Mouse (Mus musculus): ENCODE measurements at regions not wholly inside any gene's neighbourhood (a gene's known extent, or its start where the extent isn't known, plus 50 kb on each side); places are given as distances from the start of the nearest gene placed in this dataset.
"Not testable (repeated sequence)": the region's sequence is repeated elsewhere in the genome, so short reads cannot be mapped to it uniquely, and the experiment has no call there.

DNA sequence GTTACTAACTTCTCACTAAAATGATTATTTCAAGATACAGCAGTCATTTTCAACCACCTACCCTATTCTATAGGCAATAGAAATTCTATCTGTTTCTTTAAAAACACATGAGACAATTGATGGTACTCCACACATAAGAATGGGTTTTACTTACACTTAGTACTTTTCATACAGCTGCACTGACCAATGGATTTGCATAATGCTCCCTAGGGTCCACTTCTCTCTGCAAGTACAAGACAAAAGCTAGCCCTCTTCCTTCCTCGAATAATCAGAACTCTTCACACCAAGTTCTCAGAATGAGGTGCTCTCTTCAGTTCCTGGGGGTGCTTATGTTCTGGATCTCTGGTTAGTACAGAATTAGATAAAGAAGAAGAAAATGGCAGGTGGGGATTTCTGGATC lies 684.1 kb upstream of the Tacstd2 start:
- Histone ChIP-seq H3K9me3 (no peaks in the 10 kb centered on the region), H3K4me1 (no peaks in the 10 kb centered on the region), H3K27me3 (replicated peaks) (no peaks in the 10 kb centered on the region), H3K36me3 (replicated peaks; ENCODE audit: low read length) (no peaks in the 10 kb centered on the region), H3K4me3 (replicated peaks) (no peak overlapping the region)
- TF ChIP-seq GATA1 (IDR thresholded peaks at IDR 0.05; ENCODE audit: borderline replicate concordance, low read length) (no peak), FLI1 (IDR thresholded peaks at IDR 0.05; ENCODE audit: low read length) (no peak)

DNA sequence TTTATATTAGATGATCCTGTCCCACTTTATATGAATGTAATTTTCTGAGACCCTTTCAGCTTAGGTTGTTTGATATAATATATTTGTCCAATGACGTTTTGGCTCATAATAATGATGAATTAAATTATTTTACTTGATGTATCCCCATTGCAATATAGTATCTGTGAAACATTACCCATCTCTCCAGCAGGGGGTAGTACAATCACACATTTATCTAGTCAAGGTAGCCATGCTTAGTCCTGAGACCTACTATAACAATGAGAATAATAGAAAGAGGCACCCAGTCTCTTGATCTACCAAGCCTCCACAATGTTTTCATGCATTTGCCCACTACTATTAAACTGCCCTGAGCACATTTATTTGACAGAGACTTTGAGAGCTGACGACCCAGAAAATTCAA lies 665.9 kb upstream of the Tacstd2 start:
- no peaks in the 10 kb centered on the region for H3K9me3 ChIP-seq
- H3K36me3 ChIP-seq (replicated peaks; ENCODE audit: low read length), result no peaks in the 10 kb centered on the region
- no peaks in the 10 kb centered on the region for H3K27me3 ChIP-seq (replicated peaks)
- no peak for TF ChIP-seq FLI1 (IDR thresholded peaks at IDR 0.05; ENCODE audit: low read length)
- no peak for TF ChIP-seq GATA1 (IDR thresholded peaks at IDR 0.05; ENCODE audit: borderline replicate concordance, low read length)
- no peak overlapping the region for H3K4me3 ChIP-seq (replicated peaks)
- H3K4me1 ChIP-seq, result no peaks in the 10 kb centered on the region

DNA sequence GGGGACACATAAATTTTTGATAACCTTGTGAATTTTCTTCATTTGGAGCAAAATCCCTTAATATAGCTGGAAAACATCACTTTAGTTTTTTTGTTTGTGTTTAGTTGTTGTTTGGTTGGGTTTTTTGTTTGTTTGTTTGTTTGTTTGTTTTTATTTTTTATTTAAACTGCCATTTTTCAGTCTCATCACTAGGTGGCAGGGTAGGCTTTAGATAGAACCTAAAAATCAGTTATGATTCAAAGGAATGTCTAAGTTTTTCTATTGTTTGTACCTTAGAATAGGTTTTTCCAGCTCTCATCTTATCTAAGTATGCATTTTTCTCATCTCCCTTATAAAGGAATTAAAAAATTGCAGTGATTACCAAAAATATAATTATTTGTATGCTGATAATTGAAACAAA lies 662.4 kb upstream of the Tacstd2 start:
- Histone ChIP-seq H3K27me3 (replicated peaks) (no peaks in the 10 kb centered on the region), H3K36me3 (replicated peaks; ENCODE audit: low read length) (no peaks in the 10 kb centered on the region), H3K9me3 (no peaks in the 10 kb centered on the region), H3K4me3 (replicated peaks) (no peak overlapping the region), H3K4me1 (no peaks in the 10 kb centered on the region)
- TF ChIP-seq FLI1 (IDR thresholded peaks at IDR 0.05; ENCODE audit: low read length) (no peak), GATA1 (IDR thresholded peaks at IDR 0.05; ENCODE audit: borderline replicate concordance, low read length) (no peak)

DNA sequence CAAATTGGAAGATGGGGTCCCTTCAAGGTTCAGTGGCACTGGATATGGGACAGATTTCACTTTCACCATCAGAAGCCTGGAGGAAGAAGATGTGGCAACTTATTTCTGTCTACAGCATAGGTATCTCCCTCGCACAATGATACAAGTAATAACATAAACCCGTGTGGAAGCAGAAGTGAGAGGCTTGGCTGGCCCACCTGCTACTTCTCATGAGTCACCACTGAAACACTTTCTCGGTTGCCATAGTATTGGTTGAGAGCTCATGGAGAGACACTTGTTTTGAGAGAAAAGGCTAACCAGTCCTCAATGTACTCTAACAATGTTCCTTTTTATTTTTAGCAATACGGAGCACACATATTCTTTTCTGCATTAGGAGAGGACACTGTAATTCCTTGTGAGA lies 629.2 kb upstream of the Tacstd2 start:
- Histone ChIP-seq H3K36me3 (replicated peaks; ENCODE audit: low read length) (no peaks in the 10 kb centered on the region), H3K4me1 (no peaks in the 10 kb centered on the region), H3K9me3 (no peaks in the 10 kb centered on the region), H3K4me3 (replicated peaks) (no peak overlapping the region), H3K27me3 (replicated peaks) (no peaks in the 10 kb centered on the region)
- TF ChIP-seq FLI1 (IDR thresholded peaks at IDR 0.05; ENCODE audit: low read length), result no peak
- TF ChIP-seq GATA1 (IDR thresholded peaks at IDR 0.05; ENCODE audit: borderline replicate concordance, low read length), result no peak

DNA sequence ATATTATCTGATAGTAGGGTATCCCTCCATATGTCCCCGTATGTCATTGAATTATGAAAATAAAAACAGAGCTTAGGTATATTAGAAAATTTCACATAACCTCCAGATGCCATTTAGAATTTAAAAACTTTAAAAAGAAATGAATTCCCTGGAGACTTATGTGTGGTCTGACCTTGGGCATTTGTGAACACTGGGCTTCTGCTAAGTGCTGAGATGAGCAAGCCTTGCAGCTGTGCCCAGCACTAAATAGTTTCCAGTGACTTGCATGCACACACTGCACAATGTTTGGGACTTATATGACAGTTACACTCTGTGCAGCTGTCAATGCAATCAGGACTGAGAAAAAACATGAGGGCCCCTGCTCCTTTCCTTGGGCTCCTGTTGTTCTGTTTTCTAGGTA lies 628.5 kb upstream of the Tacstd2 start:
- H3K4me1 ChIP-seq; H3K4me3 ChIP-seq (replicated peaks); H3K36me3 ChIP-seq (replicated peaks; ENCODE audit: low read length); H3K27me3 ChIP-seq (replicated peaks); H3K9me3 ChIP-seq: not testable (repeated sequence)

DNA sequence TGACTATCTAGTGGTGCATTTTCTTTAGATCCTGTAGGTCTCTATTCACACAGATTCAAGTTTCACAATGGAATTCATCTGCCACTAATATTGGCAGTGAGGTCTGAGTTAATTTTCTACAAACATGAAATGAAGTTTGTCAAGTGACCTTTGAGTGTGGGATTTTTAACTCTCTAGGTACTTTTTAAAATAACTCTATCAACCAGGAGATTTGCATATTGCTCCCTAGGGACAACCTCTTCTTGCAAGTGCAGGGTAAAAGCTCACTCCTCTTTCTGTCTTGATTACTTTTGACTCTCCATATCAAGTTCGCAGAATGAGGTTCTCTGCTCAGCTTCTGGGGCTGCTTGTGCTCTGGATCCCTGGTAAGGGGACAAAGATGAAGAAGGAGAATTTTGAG lies 616.0 kb upstream of the Tacstd2 start:
- no peak overlapping the region for H3K4me3 ChIP-seq (replicated peaks)
- no peaks in the 10 kb centered on the region for H3K36me3 ChIP-seq (replicated peaks; ENCODE audit: low read length)
- no peaks in the 10 kb centered on the region for H3K4me1 ChIP-seq
- H3K9me3 ChIP-seq, result no peaks in the 10 kb centered on the region
- no peak for TF ChIP-seq GATA1 (IDR thresholded peaks at IDR 0.05; ENCODE audit: borderline replicate concordance, low read length)
- no peak for TF ChIP-seq FLI1 (IDR thresholded peaks at IDR 0.05; ENCODE audit: low read length)
- H3K27me3 ChIP-seq (replicated peaks), result no peaks in the 10 kb centered on the region

DNA sequence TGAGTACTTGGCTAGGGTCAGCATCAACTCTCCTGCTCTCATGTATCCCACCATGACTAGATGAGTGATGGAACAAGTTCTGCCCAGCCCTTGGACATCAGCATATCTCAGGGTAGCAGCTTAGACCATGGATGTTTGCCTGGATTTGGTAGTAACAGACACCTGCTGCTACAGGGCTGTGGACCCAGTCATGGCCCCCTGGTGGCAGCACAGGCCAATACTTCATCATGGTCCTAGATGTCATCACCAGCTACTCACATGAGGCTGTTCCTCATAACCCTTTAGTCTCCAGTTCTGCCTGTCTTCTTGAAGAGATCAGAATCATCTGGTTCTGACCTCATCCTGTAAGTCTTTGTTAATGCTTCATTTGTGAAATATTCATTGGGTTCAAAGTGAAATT lies 566.9 kb upstream of the Tacstd2 start:
- TF ChIP-seq GATA1 (IDR thresholded peaks at IDR 0.05; ENCODE audit: borderline replicate concordance, low read length), result no peak
- no peaks in the 10 kb centered on the region for H3K4me1 ChIP-seq

More for the DNA sequence above, 566.9 kb upstream of the Tacstd2 start:
- peaks cover 6% of the 10 kb centered on the region; the same call in 1 of the 2 replicates for H3K9me3 ChIP-seq
- no peaks in the 10 kb centered on the region for H3K36me3 ChIP-seq (replicated peaks; ENCODE audit: low read length)
- H3K27me3 ChIP-seq (replicated peaks), result no peaks in the 10 kb centered on the region
- peak overlapping the region; percentile 21 for H3K4me3 ChIP-seq (replicated peaks)
